Mouse (Mus musculus): Measurements from ENCODE around the gene Plekha7. TPM values are rescaled to one million over a fixed set of nuclear protein-coding genes. Genes with fewer than 3 reads are reported as not detected.

The Plekha7 gene
- 27.1 TPM for total RNA-seq (2023)

GRCm38 (mm10) chr7:116307871-116308631, at the start of gene Plekha7:
Gene Plekha7 (minus strand): TSS chr7:116308376.

GRCm38 (mm10) chr7:116333713-116334668, 25.8 kb upstream of the Plekha7 start, which contains the start of gene Rps13:
Gene Rps13 (minus strand): TSS chr7:116334195.

GRCm38 (mm10) chr7:116084366-116084765, 223.8 kb downstream of the Plekha7 start, which contains the start of gene Gm4353:
Gene Gm4353 (minus strand): TSS chr7:116084635.

Other genes with a start within 250 kb of the Plekha7 start
- not detected for gene Gm4353, start 223.7 kb downstream of the Plekha7 start, total RNA-seq (2023)
- 2,265 TPM for gene Rps13, start 25.8 kb upstream of the Plekha7 start, total RNA-seq (2023)
- 61.7 TPM for gene Pik3c2a, start 135.1 kb upstream of the Plekha7 start, total RNA-seq (2023)
- gene Nucb2, start 196.0 kb upstream of the Plekha7 start, total RNA-seq (2023) = 5.5 TPM

Data from CD4-positive naive resting alpha-beta T cell, adult 76 days (primary cell).